Mouse (Mus musculus): Measurements from ENCODE around the gene Josd1. TPM values are rescaled to one million over a fixed set of nuclear protein-coding genes. Genes with fewer than 3 reads are reported as not detected.

The Josd1 gene
- total RNA-seq, 1 experiment, result 25.3 TPM

- in situ Hi-C loops (cut with MboI; ENCODE audit: low sequenced_read_pairs in 2 of 2, unreplicated experiment in 2 of 2), result no loop called here
- peaks cover 6% of the 10 kb centered on the region; the same call in 1 of the 2 replicates for H3K36me3 ChIP-seq (ENCODE audit: control insufficient read depth, insufficient read depth, low read length, poor library complexity, severe bottlenecking)
- DNase-seq (ENCODE audit: low read depth, low spot score), result no peak
- TF ChIP-seq CHD2 (IDR thresholded peaks at IDR 0.05; ENCODE audit: low read depth, low read length) (no peak), HCFC1 (IDR thresholded peaks at IDR 0.05; ENCODE audit: borderline replicate concordance, insufficient read depth, low read length) (no peak), ZNF384 (IDR thresholded peaks at IDR 0.05; ENCODE audit: low read depth, low read length) (no peak), ZC3H11A (IDR thresholded peaks at IDR 0.05; ENCODE audit: borderline replicate concordance, low read depth, low read length) (no peak), MAFK (IDR thresholded peaks at IDR 0.05; ENCODE audit: insufficient read depth, low read depth, low read length) (no peak)
- H3K27ac ChIP-seq (ENCODE audit: insufficient read depth, low read depth, low read length, poor library complexity, severe bottlenecking), result no peak overlapping the region
- H3K4me1 ChIP-seq (ENCODE audit: control insufficient read depth in 2 of 2, insufficient read depth in 2 of 2, low read length in 2 of 2, poor library complexity in 1 of 2), result peaks cover 3 to 8% of the 10 kb centered on the region in 2 experiments; a peak in 2 of 4 replicates
- no peak overlapping the region for H3K9ac ChIP-seq (ENCODE audit: insufficient read depth, low read depth, low read length, poor library complexity, severe bottlenecking)
- H3K4me3 ChIP-seq (ENCODE audit: insufficient read depth in 1 of 2, low read depth in 1 of 2, low read length in 2 of 2, poor library complexity in 1 of 2, severe bottlenecking in 1 of 2), result no peak overlapping the region
- no peaks in the 10 kb centered on the region for H3K9me3 ChIP-seq (ENCODE audit: control insufficient read depth, insufficient read depth, low read depth, low read length)
These were observed 9.3 kb upstream of the Josd1 start for GRCm38 (mm10) chr15:79697011-79697410.

- in situ Hi-C loops (cut with MboI; ENCODE audit: low sequenced_read_pairs in 2 of 2, unreplicated experiment in 2 of 2), result no loop called here
- H3K27ac ChIP-seq (ENCODE audit: insufficient read depth, low read depth, low read length, poor library complexity, severe bottlenecking), result no peak overlapping the region
- no peak overlapping the region for H3K9ac ChIP-seq (ENCODE audit: insufficient read depth, low read depth, low read length, poor library complexity, severe bottlenecking)
- no peaks in the 10 kb centered on the region for H3K9me3 ChIP-seq (ENCODE audit: control insufficient read depth, insufficient read depth, low read depth, low read length)
- peaks cover 6% of the 10 kb centered on the region; the same call in 1 of the 2 replicates for H3K36me3 ChIP-seq (ENCODE audit: control insufficient read depth, insufficient read depth, low read length, poor library complexity, severe bottlenecking)
- H3K4me1 ChIP-seq (ENCODE audit: control insufficient read depth in 2 of 2, insufficient read depth in 2 of 2, low read length in 2 of 2, poor library complexity in 1 of 2), result peaks cover 3 to 9% of the 10 kb centered on the region in 2 experiments; a peak in 2 of 4 replicates
- no peak overlapping the region for H3K4me3 ChIP-seq (ENCODE audit: insufficient read depth in 1 of 2, low read depth in 1 of 2, low read length in 2 of 2, poor library complexity in 1 of 2, severe bottlenecking in 1 of 2)
- TF ChIP-seq CHD2 (IDR thresholded peaks at IDR 0.05; ENCODE audit: low read depth, low read length) (no peak), ZC3H11A (IDR thresholded peaks at IDR 0.05; ENCODE audit: borderline replicate concordance, low read depth, low read length) (no peak), MAFK (IDR thresholded peaks at IDR 0.05; ENCODE audit: insufficient read depth, low read depth, low read length) (no peak), HCFC1 (IDR thresholded peaks at IDR 0.05; ENCODE audit: borderline replicate concordance, insufficient read depth, low read length) (no peak), ZNF384 (IDR thresholded peaks at IDR 0.05; ENCODE audit: low read depth, low read length) (no peak)
- DNase-seq (ENCODE audit: low read depth, low spot score), result no peak
These were observed 8.8 kb upstream of the Josd1 start for GRCm38 (mm10) chr15:79696508-79696907.

GRCm38 (mm10) chr15:79695516-79695915, 7.8 kb upstream of the Josd1 start:
- in situ Hi-C loops (cut with MboI; ENCODE audit: low sequenced_read_pairs in 2 of 2, unreplicated experiment in 2 of 2), result no loop called here
- Histone ChIP-seq H3K4me1 (ENCODE audit: control insufficient read depth in 2 of 2, insufficient read depth in 2 of 2, low read length in 2 of 2, poor library complexity in 1 of 2) (peaks cover 3 to 10% of the 10 kb centered on the region in 2 experiments; a peak in 2 of 4 replicates), H3K9me3 (ENCODE audit: control insufficient read depth, insufficient read depth, low read depth, low read length) (no peaks in the 10 kb centered on the region), H3K4me3 (ENCODE audit: insufficient read depth in 1 of 2, low read depth in 1 of 2, low read length in 2 of 2, poor library complexity in 1 of 2, severe bottlenecking in 1 of 2) (no peak overlapping the region), H3K36me3 (ENCODE audit: control insufficient read depth, insufficient read depth, low read length, poor library complexity, severe bottlenecking) (peaks cover 6% of the 10 kb centered on the region; the same call in 1 of the 2 replicates), H3K9ac (ENCODE audit: insufficient read depth, low read depth, low read length, poor library complexity, severe bottlenecking) (no peak overlapping the region), H3K27ac (ENCODE audit: insufficient read depth, low read depth, low read length, poor library complexity, severe bottlenecking) (no peak overlapping the region)
- TF ChIP-seq HCFC1 (IDR thresholded peaks at IDR 0.05; ENCODE audit: borderline replicate concordance, insufficient read depth, low read length) (no peak), ZC3H11A (IDR thresholded peaks at IDR 0.05; ENCODE audit: borderline replicate concordance, low read depth, low read length) (no peak), CHD2 (IDR thresholded peaks at IDR 0.05; ENCODE audit: low read depth, low read length) (no peak), MAFK (IDR thresholded peaks at IDR 0.05; ENCODE audit: insufficient read depth, low read depth, low read length) (no peak), ZNF384 (IDR thresholded peaks at IDR 0.05; ENCODE audit: low read depth, low read length) (no peak)
- no peak for DNase-seq (ENCODE audit: low read depth, low spot score)

GRCm38 (mm10) chr15:79694512-79694911, 6.8 kb upstream of the Josd1 start:
- Histone ChIP-seq H3K9ac (ENCODE audit: insufficient read depth, low read depth, low read length, poor library complexity, severe bottlenecking) (no peak overlapping the region), H3K4me1 (ENCODE audit: control insufficient read depth in 2 of 2, insufficient read depth in 2 of 2, low read length in 2 of 2, poor library complexity in 1 of 2) (peaks cover 3 to 10% of the 10 kb centered on the region in 2 experiments; a peak in 2 of 4 replicates), H3K27ac (ENCODE audit: insufficient read depth, low read depth, low read length, poor library complexity, severe bottlenecking) (no peak overlapping the region), H3K9me3 (ENCODE audit: control insufficient read depth, insufficient read depth, low read depth, low read length) (no peaks in the 10 kb centered on the region), H3K4me3 (ENCODE audit: insufficient read depth in 1 of 2, low read depth in 1 of 2, low read length in 2 of 2, poor library complexity in 1 of 2, severe bottlenecking in 1 of 2) (no peak overlapping the region), H3K36me3 (ENCODE audit: control insufficient read depth, insufficient read depth, low read length, poor library complexity, severe bottlenecking) (peaks cover 6% of the 10 kb centered on the region; the same call in 1 of the 2 replicates)
- TF ChIP-seq HCFC1 (IDR thresholded peaks at IDR 0.05; ENCODE audit: borderline replicate concordance, insufficient read depth, low read length) (no peak), MAFK (IDR thresholded peaks at IDR 0.05; ENCODE audit: insufficient read depth, low read depth, low read length) (no peak), ZC3H11A (IDR thresholded peaks at IDR 0.05; ENCODE audit: borderline replicate concordance, low read depth, low read length) (no peak), CHD2 (IDR thresholded peaks at IDR 0.05; ENCODE audit: low read depth, low read length) (no peak), ZNF384 (IDR thresholded peaks at IDR 0.05; ENCODE audit: low read depth, low read length) (no peak)
- DNase-seq (ENCODE audit: low read depth, low spot score), result no peak
- in situ Hi-C loops (cut with MboI; ENCODE audit: low sequenced_read_pairs in 2 of 2, unreplicated experiment in 2 of 2), result no loop called here
